Mouse (Mus musculus): ENCODE results near the gene Tceal1. TPM values are rescaled to one million over a fixed set of nuclear protein-coding genes. Genes with fewer than 3 reads are reported as not detected.

The Tceal1 gene
- polyA plus RNA-seq, 1 experiment = 1.6 TPM

GRCm38 (mm10) chrX:136755464-136755863 is 47.7 kb downstream of the Tceal1 start:
- H3K27me3 ChIP-seq (replicated peaks; ENCODE audit: control insufficient read depth, insufficient read depth, low read length) = no peaks in the 10 kb centered on the region
- H3K36me3 ChIP-seq (ENCODE audit: control insufficient read depth, insufficient read depth, low read length) = no peaks in the 10 kb centered on the region
- H3K27ac ChIP-seq (ENCODE audit: insufficient read depth, low read depth, low read length) = no peak overlapping the region
- H3K4me1 ChIP-seq (ENCODE audit: control insufficient read depth, insufficient read depth, low read length) = no peaks in the 10 kb centered on the region
- TF ChIP-seq CTCF (conservative IDR thresholded peaks at IDR 0.05; ENCODE audit: insufficient read depth, insufficient read length, low read depth, low read length) (no peak), POLR2A (IDR thresholded peaks at IDR 0.05; ENCODE audit: low read depth, low read length) (no peak)
- DNase-seq = no peak
- WGBS = 93% methylated on average over 3 of the region's 3 CpGs
- no peak overlapping the region for H3K4me3 ChIP-seq (ENCODE audit: insufficient read depth, low read depth, low read length)

Other genes starting within 250 kb of the Tceal1 start
- not detected in 2 replicates for gene Kir3dl1, start 190.0 kb upstream of the Tceal1 start, polyA plus RNA-seq (2012; rRNA removed)
- gene Kir3dl2, start 163.9 kb upstream of the Tceal1 start, polyA plus RNA-seq (2012; rRNA removed) = not detected in 2 replicates
- 0.42 and 0.68 TPM in 2 replicates for gene Tceal3, start 117.1 kb upstream of the Tceal1 start, polyA plus RNA-seq (2012; rRNA removed)
- 20.9 and 33.3 TPM in 2 replicates for gene Morf4l2, start 35.7 kb downstream of the Tceal1 start, polyA plus RNA-seq (2012; rRNA removed)
- not detected in 2 replicates for gene Glra4, start 72.2 kb downstream of the Tceal1 start, polyA plus RNA-seq (2012; rRNA removed)
- gene Plp1, start 114.7 kb downstream of the Tceal1 start, polyA plus RNA-seq (2012; rRNA removed) = 3.6 and 4.4 TPM in 2 replicates
- not detected in 2 replicates for gene Rab9b, start 160.8 kb downstream of the Tceal1 start, polyA plus RNA-seq (2012; rRNA removed)
- gene H2bfm, start 219.3 kb downstream of the Tceal1 start, polyA plus RNA-seq (2012; rRNA removed) = not detected in 2 replicates